Mouse (Mus musculus) C2C12 (cell line): ENCODE measurements around the gene Aldh1l1.

Experiments
- CEBPB ChIP-seq: IDR thresholded peaks from one replicate; pipeline ENCODE4 v1.6.1; 2011; ENCODE audit warnings: low read depth, mild to moderate bottlenecking, control low read depth, moderate library complexity
- CTCF ChIP-seq: IDR thresholded peaks from one replicate; pipeline ENCODE4 v1.5.1; 2011; ENCODE audit not compliant: control insufficient read depth, insufficient read depth, insufficient read length
- FOSL1 ChIP-seq: IDR thresholded peaks from one replicate; pipeline ENCODE4 v1.8.0; 2011; ENCODE audit warnings: mild to moderate bottlenecking, low read length; ENCODE audit not compliant: poor library complexity, insufficient read depth, severe bottlenecking
- MYOD1 ChIP-seq: IDR thresholded peaks from one replicate; pipeline ENCODE4 v1.6.1; 2011; ENCODE audit warnings: low read depth; ENCODE audit not compliant: control insufficient read depth, insufficient read length
- MYOG ChIP-seq: IDR thresholded peaks from one replicate; pipeline ENCODE4 v1.6.1; 2011; ENCODE audit not compliant: control insufficient read depth, insufficient read length; ENCODE audit errors: extremely low read depth
- USF1 ChIP-seq: IDR thresholded peaks from one replicate; pipeline ENCODE4 v1.6.1; 2011; ENCODE audit warnings: low read depth, mild to moderate bottlenecking, control low read depth, moderate library complexity

DNA sequence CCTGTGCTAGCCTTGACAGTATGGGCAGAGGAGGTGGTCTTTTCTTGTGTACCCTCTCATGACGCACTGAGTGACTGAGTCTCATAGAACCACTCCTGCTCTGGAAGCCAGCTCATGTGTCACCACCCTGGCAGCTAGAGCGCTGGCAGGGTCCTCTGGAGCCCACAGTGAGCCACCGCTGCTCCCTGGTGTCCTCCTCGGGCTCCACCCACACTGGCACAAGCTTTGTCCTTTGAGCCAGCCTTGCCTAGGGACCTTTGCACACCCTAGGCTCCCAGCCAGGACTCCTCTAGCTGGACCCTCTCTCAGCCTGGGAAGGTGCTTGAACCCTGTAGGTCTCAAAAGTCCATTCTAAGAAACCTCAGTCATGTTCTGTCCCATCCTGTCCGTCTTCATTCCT, 35.5 kb upstream of the Aldh1l1 start:
- TF ChIP-seq MYOG (no peak), CTCF (no peak), MYOD1 (no peak), CEBPB (no peak), FOSL1 (no peak), USF1 (no peak)
